Mouse (Mus musculus) embryonic facial prominence, embryonic 13.5 days (tissue): Measurements from ENCODE around the gene Eef1a1. TPM values are rescaled to one million over a fixed set of nuclear protein-coding genes. Genes with fewer than 3 reads are reported as not detected.
A peak's percentile ranks its signal among the peaks of the same experiment; 100 is the strongest.

Experiments
- ATAC-seq: fragments of 200-750 bp; cut with Nextera tagmentation; 2 replicates; pipeline ENCODE4 v1.8.0; 2017; ENCODE audit warnings: low read depth; ENCODE audit not compliant: insufficient number of reproducible peaks, insufficient read depth, low FRiP score, low TSS enrichment
- H3K27ac ChIP-seq: fragments of 300-500 bp; sonication (generic); 2 replicates; pipeline ENCODE4 v1.5.1; 2015; ENCODE audit warnings: moderate library complexity, mild to moderate bottlenecking, inconsistent platforms
- H3K27me3 ChIP-seq: fragments of 300-500 bp; sonication (generic); 2 replicates; pipeline ENCODE4 v1.6.1; 2015; ENCODE audit warnings: mild to moderate bottlenecking, inconsistent platforms
- H3K36me3 ChIP-seq: fragments of 300-500 bp; sonication (generic); 2 replicates; pipeline ENCODE4 v1.6.1; 2015; ENCODE audit warnings: mild to moderate bottlenecking, inconsistent platforms
- H3K4me1 ChIP-seq: fragments of 300-500 bp; sonication (generic); 2 replicates; pipeline ENCODE4 v1.6.1; 2015; ENCODE audit warnings: inconsistent platforms
- H3K4me2 ChIP-seq: fragments of 300-500 bp; sonication (generic); 2 replicates; pipeline ENCODE4 v1.6.1; 2015; ENCODE audit warnings: moderate library complexity, mild to moderate bottlenecking, inconsistent platforms
- H3K4me3 ChIP-seq: fragments of 300-500 bp; sonication (generic); 2 replicates; pipeline ENCODE4 v1.5.1; 2015; ENCODE audit warnings: mild to moderate bottlenecking, inconsistent platforms
- H3K9ac ChIP-seq: fragments of 300-500 bp; sonication (generic); 2 replicates; pipeline ENCODE4 v1.6.1; 2015; ENCODE audit warnings: mild to moderate bottlenecking, inconsistent platforms
- H3K9me3 ChIP-seq: fragments of 300-500 bp; sonication (generic); 2 replicates; pipeline ENCODE4 v1.6.1; 2016; ENCODE audit warnings: inconsistent platforms
- WGBS: fragments of 180-500 bp; shearing (Covaris S2); methylation state at CpG from one replicate; pipeline ENCODE4 v1.1.7; 2015; ENCODE audit warnings: mixed read lengths; 5-methylcytosine and 5-hydroxymethylcytosine counted together
- microRNA-seq: library from miRNA; unstranded; fragments of <30 nt; microRNA quantifications from one replicate; pipeline ENCODE4, GENCODE M21; 2016
- polyA plus RNA-seq: library from polyadenylated mRNA; unstranded; fragments of >200 nt; fragmentation: Nextera tagmentation; extraction: Ambion mirVana; gene quantifications from 2 replicates; pipeline ENCODE4 v1.2.1, GENCODE M21; 2015

Eef1a1 gene
- polyA plus RNA-seq, 1 experiment from 2014 or later = 5,472 TPM

- 3% methylated on average over 9 of the region's 9 CpGs for WGBS
- Histone ChIP-seq H3K36me3 (no peaks in the 10 kb centered on the region), H3K4me3 (peak overlapping the region; percentile 51), H3K9me3 (no peaks in the 10 kb centered on the region), H3K9ac (peak overlapping the region; percentile 72), H3K27me3 (peaks cover 85% of the 10 kb centered on the region), H3K27ac (no peak overlapping the region), H3K4me2 (peak overlapping the region; percentile 82), H3K4me1 (peaks cover 12% of the 10 kb centered on the region; the same call in 1 of the 2 replicates)
- ATAC-seq = no peak
These were observed 46.7 kb downstream of the Eef1a1 start for GRCm38 (mm10) chr9:78442237-78442578.

- H3K36me3 ChIP-seq = no peaks in the 10 kb centered on the region
- no peaks in the 10 kb centered on the region for H3K9me3 ChIP-seq
- H3K9ac ChIP-seq = no peak overlapping the region
- no peak overlapping the region for H3K27ac ChIP-seq
- no peak for ATAC-seq
- peaks cover 12% of the 10 kb centered on the region; the same call in 1 of the 2 replicates for H3K4me1 ChIP-seq
- no peak overlapping the region for H3K4me3 ChIP-seq
- 65% methylated on average over 5 of the region's 5 CpGs for WGBS
- no peak overlapping the region for H3K4me2 ChIP-seq
- peaks cover 59% of the 10 kb centered on the region for H3K27me3 ChIP-seq
These were observed 49.5 kb downstream of the Eef1a1 start for GRCm38 (mm10) chr9:78439426-78439825.

GRCm38 (mm10) chr9:78432471-78432870 lies 56.5 kb downstream of the Eef1a1 start:
- Histone ChIP-seq H3K27ac (no peak overlapping the region), H3K9me3 (no peaks in the 10 kb centered on the region), H3K9ac (no peak overlapping the region), H3K36me3 (no peaks in the 10 kb centered on the region), H3K4me3 (no peak overlapping the region), H3K27me3 (no peaks in the 10 kb centered on the region), H3K4me2 (no peak overlapping the region), H3K4me1 (no peaks in the 10 kb centered on the region; the same call in 1 of the 2 replicates)
- no peak for ATAC-seq
- 88% methylated on average over 5 of the region's 5 CpGs for WGBS

- no peaks in the 10 kb centered on the region; the same call in 1 of the 2 replicates for H3K4me1 ChIP-seq
- H3K9me3 ChIP-seq = no peaks in the 10 kb centered on the region
- no peak overlapping the region for H3K4me3 ChIP-seq
- no peak overlapping the region for H3K4me2 ChIP-seq
- H3K9ac ChIP-seq = no peak overlapping the region
- H3K27ac ChIP-seq = no peak overlapping the region
- H3K36me3 ChIP-seq = no peaks in the 10 kb centered on the region
- no peak for ATAC-seq
- no peaks in the 10 kb centered on the region for H3K27me3 ChIP-seq
- WGBS = 74% methylated on average over 6 of the region's 6 CpGs
These were observed 58.5 kb downstream of the Eef1a1 start for GRCm38 (mm10) chr9:78430486-78430885.

- Histone ChIP-seq H3K27me3 (no peaks in the 10 kb centered on the region), H3K9me3 (no peaks in the 10 kb centered on the region), H3K4me1 (no peaks in the 10 kb centered on the region; the same call in 1 of the 2 replicates), H3K9ac (no peak overlapping the region), H3K4me3 (no peak overlapping the region), H3K27ac (no peak overlapping the region), H3K4me2 (no peak overlapping the region), H3K36me3 (no peaks in the 10 kb centered on the region)
- no peak for ATAC-seq
- WGBS = 50% methylated on average over 2 of the region's 2 CpGs
These were observed 59.4 kb downstream of the Eef1a1 start for GRCm38 (mm10) chr9:78429551-78429950.

- Histone ChIP-seq H3K4me2 (no peak overlapping the region), H3K27ac (no peak overlapping the region), H3K4me1 (no peaks in the 10 kb centered on the region; the same call in 1 of the 2 replicates), H3K4me3 (no peak overlapping the region), H3K9me3 (no peaks in the 10 kb centered on the region), H3K9ac (no peak overlapping the region), H3K36me3 (no peaks in the 10 kb centered on the region), H3K27me3 (no peaks in the 10 kb centered on the region)
- no peak for ATAC-seq
- 87% methylated on average over 4 of the region's 4 CpGs for WGBS
These were observed 60.0 kb downstream of the Eef1a1 start for GRCm38 (mm10) chr9:78428870-78429432.

Small RNA genes lying within 50 kb of the gene (microRNA-seq; reads per million reads assigned to microRNA genes)
- not detected for gene Gm26377

Other genes starting within 250 kb of the Eef1a1 start
- gene Gm3776, start 232.0 kb downstream of the Eef1a1 start, polyA plus RNA-seq = not detected in 2 replicates
- not detected in 2 replicates for gene Gm10639, start 199.2 kb downstream of the Eef1a1 start, polyA plus RNA-seq
- not detected in 2 replicates for gene Omt2a, start 174.4 kb downstream of the Eef1a1 start, polyA plus RNA-seq
- not detected in 2 replicates for gene Omt2b, start 161.6 kb downstream of the Eef1a1 start, polyA plus RNA-seq
- gene Gsta2, start 133.4 kb downstream of the Eef1a1 start, polyA plus RNA-seq = 1.3 and 1.6 TPM in 2 replicates
- 0.60 and 0.62 TPM in 2 replicates for gene Dppa5a, start 121.0 kb downstream of the Eef1a1 start, polyA plus RNA-seq
- gene Ooep, start 110.4 kb downstream of the Eef1a1 start, polyA plus RNA-seq = 2.8 and 3.7 TPM in 2 replicates
- gene Ddx43, start 93.4 kb downstream of the Eef1a1 start, polyA plus RNA-seq = 0.24 and 0.45 TPM in 2 replicates
- gene Cgas, start 45.9 kb downstream of the Eef1a1 start, polyA plus RNA-seq = 1.7 and 2.3 TPM in 2 replicates
- gene Mto1, start 40.9 kb downstream of the Eef1a1 start, polyA plus RNA-seq = 22.4 and 23.9 TPM in 2 replicates
- 0.41 and 0.80 TPM in 2 replicates for gene Gm17324, start 40.4 kb downstream of the Eef1a1 start, polyA plus RNA-seq
- 22.7 and 23.3 TPM in 2 replicates for gene Slc17a5, start 98.9 kb upstream of the Eef1a1 start, polyA plus RNA-seq
- 13.1 and 14.0 TPM in 2 replicates for gene Cd109, start 126.4 kb upstream of the Eef1a1 start, polyA plus RNA-seq